Mouse (Mus musculus) heart, embryonic 16.5 days (tissue): ENCODE data around the gene Plxna1. TPM values are rescaled to one million over a fixed set of nuclear protein-coding genes. Genes with fewer than 3 reads are reported as not detected.

ENCODE experiments used
- ATAC-seq: fragments of 200-750 bp; cut with Nextera tagmentation; replicated peaks from 2 replicates; pipeline ENCODE4 v1.8.0; 2017; ENCODE audit warnings: moderate number of reproducible peaks; ENCODE audit not compliant: insufficient read depth, low FRiP score; ENCODE audit errors: extremely low read depth
- H3K27ac ChIP-seq: fragments of 300-500 bp; sonication (generic); 2 replicates; pipeline ENCODE4 v1.5.1; 2014; ENCODE audit warnings: mild to moderate bottlenecking, low read length, control low read depth, moderate library complexity
- H3K27me3 ChIP-seq: fragments of 300-500 bp; sonication (generic); 2 replicates; pipeline ENCODE4 v1.6.1; 2014; ENCODE audit warnings: low read length, mixed read lengths; ENCODE audit not compliant: control insufficient read depth, insufficient read depth
- H3K36me3 ChIP-seq: fragments of 300-500 bp; sonication (generic); 2 replicates; pipeline ENCODE4 v1.6.1; 2014; ENCODE audit not compliant: control insufficient read depth, insufficient read depth
- H3K4me1 ChIP-seq: fragments of 300-500 bp; sonication (generic); 2 replicates; pipeline ENCODE4 v1.6.1; 2014; ENCODE audit warnings: low read length, mixed read lengths; ENCODE audit not compliant: control insufficient read depth, insufficient read depth
- H3K4me2 ChIP-seq: fragments of 300-500 bp; sonication (generic); 2 replicates; pipeline ENCODE4 v1.6.1; 2014; ENCODE audit warnings: low read depth, mild to moderate bottlenecking, control low read depth, low read length
- H3K4me3 ChIP-seq: fragments of 300-500 bp; sonication (generic); 2 replicates; pipeline ENCODE4 v1.5.1; 2014; ENCODE audit warnings: mild to moderate bottlenecking, control low read depth, low read length
- H3K9ac ChIP-seq: fragments of 300-500 bp; sonication (generic); 2 replicates; pipeline ENCODE4 v1.6.1; 2014; ENCODE audit warnings: low read length, control low read depth
- H3K9me3 ChIP-seq: fragments of 300-500 bp; sonication (generic); replicated peaks from 2 replicates; pipeline ENCODE4 v1.6.1; 2016; ENCODE audit warnings: low read length; ENCODE audit not compliant: control insufficient read depth
- WGBS: fragments of 180-500 bp; shearing (Covaris S2); extraction: QIAGEN DNeasy Blood & Tissue Kit; methylation state at CpG from one replicate; pipeline ENCODE4 v1.1.7; 2014; 5-methylcytosine and 5-hydroxymethylcytosine counted together
- polyA plus RNA-seq: library from polyadenylated mRNA; unstranded; fragments of >200 nt; fragmentation: Nextera tagmentation; extraction: Ambion mirVana; gene quantifications from 2 replicates; pipeline ENCODE4 v1.2.1, GENCODE M21; 2015

The Plxna1 gene
- polyA plus RNA-seq, 1 experiment from 2014 or later, result 7.5 TPM

DNA sequence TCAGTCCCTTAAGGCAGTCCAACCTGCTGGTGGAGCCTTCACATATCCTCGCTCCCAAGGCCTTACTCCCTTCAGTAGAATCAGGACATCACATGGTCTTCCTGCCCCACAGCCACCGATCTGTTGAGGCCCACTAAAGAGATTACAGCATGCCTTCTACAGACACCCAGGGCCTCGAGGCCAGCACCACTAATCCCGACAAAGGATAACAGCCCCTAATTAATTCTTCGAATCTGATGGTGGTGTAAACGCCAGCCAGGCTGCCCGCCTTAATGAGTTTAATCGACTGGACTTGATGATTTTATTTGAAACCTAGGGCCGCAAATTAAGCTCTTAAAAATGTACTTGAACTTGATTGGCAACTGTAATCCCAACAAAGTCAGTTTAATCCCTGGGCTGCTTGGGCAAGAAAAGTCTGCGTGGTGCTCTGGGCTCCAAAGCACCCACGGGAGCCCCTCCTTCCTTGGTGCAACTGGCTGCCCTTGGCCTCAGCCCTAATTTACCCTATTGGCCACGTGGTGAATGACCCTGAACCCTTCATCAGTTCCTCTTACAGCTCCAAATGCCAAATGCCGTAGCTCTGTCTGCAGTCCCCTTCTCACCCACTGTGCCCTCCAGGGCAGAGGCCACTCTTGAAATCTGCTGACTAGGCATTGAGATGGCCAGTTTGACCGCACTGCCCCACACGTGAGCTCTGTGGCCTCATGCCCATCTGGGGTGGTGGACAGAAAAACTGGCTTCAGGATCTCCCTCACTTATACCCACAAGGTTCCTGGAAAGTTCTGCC, 65.3 kb downstream of the Plxna1 start:
- Histone ChIP-seq H3K27ac (no peak overlapping the region), H3K36me3 (no peaks in the 10 kb centered on the region), H3K27me3 (no peaks in the 10 kb centered on the region), H3K9me3 (no peaks in the 10 kb centered on the region), H3K4me3 (no peak overlapping the region), H3K4me1 (no peaks in the 10 kb centered on the region), H3K9ac (no peak overlapping the region), H3K4me2 (no peak overlapping the region)
- 66% methylated on average over 15 of the region's 15 CpGs for WGBS
- ATAC-seq, result no peak

DNA sequence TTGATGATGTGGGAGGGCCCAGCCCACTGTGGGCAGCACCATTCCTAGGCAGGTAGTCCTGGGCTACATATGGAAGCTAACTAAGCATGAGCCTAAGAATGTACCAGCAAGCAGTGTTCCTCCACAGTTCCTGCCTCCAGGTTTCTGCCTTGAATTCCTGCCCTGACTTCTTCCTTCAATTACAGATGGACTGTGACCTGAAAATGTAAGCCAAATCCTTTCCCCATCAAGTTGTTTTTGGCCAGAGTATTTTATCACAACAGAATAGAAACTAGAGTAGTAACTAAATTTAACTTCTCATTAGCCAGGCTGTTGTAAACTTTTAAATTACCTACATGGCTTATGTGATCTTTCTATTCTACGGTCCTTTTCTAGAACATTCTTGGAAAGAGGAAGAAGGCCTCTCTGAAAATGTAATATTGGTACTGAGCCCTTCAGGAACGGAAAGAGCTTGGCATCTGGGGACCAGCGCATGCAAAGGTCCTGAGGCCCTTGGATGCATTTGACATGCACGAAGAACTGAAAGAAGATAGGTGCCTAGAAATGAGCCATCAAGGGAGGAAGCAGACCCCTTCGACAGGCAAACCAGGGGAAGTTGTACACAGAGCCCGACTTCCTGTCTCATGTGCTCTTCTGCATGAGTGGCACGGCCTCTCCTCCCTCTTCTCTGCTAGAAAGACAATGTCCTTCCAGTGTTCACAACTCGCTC, 66.3 kb downstream of the Plxna1 start:
- no peaks in the 10 kb centered on the region for H3K27me3 ChIP-seq
- H3K4me1 ChIP-seq, result no peaks in the 10 kb centered on the region
- H3K36me3 ChIP-seq, result no peaks in the 10 kb centered on the region
- H3K27ac ChIP-seq, result no peak overlapping the region
- no peak overlapping the region for H3K9ac ChIP-seq
- H3K4me3 ChIP-seq, result no peak overlapping the region
- ATAC-seq, result no peak
- no peaks in the 10 kb centered on the region for H3K9me3 ChIP-seq
- H3K4me2 ChIP-seq, result no peak overlapping the region
- WGBS, result 75% methylated on average over 8 of the region's 8 CpGs

DNA sequence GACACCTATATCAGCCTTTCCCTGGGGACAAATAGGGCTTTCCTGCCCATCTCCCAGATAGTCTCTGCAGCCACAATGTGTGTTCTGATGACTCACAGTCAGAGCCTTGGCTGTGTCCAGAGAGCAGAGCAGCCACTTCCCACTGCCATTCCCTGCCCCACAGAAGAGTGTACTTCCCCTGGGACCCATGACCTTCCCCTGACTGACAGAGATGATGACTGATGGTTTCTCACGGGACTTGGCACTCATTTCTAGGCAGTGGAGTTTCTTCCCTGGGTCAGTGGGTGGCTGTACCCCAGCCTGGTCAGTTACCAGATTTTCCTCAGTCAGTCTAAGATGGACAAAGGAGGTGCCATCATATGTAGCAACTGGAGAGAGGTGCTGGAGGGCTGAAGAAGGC, 67.8 kb downstream of the Plxna1 start:
- Histone ChIP-seq H3K9me3 (no peaks in the 10 kb centered on the region), H3K4me1 (no peaks in the 10 kb centered on the region), H3K4me3 (no peak overlapping the region), H3K9ac (no peak overlapping the region), H3K27me3 (no peaks in the 10 kb centered on the region), H3K27ac (no peak overlapping the region), H3K36me3 (no peaks in the 10 kb centered on the region), H3K4me2 (no peak overlapping the region)
- ATAC-seq, result no peak
- 30% methylated on average over 1 of the region's 1 CpGs for WGBS

DNA sequence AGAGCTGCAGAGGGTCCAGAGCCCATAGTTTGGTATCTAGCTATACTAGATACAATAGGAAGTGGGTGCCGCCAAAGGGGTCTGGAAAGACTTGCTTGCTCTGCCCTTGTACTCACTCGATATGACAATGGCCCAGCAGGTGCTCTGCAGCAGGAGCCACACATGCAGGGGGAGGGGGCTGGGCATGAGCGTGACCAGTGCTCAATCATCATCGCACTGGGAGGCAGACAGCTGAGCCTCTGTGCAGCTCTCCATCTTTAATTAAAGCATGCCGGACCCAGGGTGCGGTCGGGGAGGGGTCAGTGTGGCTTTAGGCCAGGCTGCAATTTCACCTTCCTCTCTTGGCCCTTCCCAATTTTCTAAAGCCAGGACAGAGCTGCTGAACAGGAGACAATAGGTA, 70.9 kb downstream of the Plxna1 start:
- Histone ChIP-seq H3K36me3 (no peaks in the 10 kb centered on the region), H3K4me2 (no peak overlapping the region), H3K9ac (no peak overlapping the region), H3K4me1 (no peaks in the 10 kb centered on the region), H3K27me3 (no peaks in the 10 kb centered on the region), H3K27ac (no peak overlapping the region), H3K4me3 (no peak overlapping the region), H3K9me3 (no peaks in the 10 kb centered on the region)
- WGBS, result 61% methylated on average over 7 of the region's 7 CpGs
- no peak for ATAC-seq

DNA sequence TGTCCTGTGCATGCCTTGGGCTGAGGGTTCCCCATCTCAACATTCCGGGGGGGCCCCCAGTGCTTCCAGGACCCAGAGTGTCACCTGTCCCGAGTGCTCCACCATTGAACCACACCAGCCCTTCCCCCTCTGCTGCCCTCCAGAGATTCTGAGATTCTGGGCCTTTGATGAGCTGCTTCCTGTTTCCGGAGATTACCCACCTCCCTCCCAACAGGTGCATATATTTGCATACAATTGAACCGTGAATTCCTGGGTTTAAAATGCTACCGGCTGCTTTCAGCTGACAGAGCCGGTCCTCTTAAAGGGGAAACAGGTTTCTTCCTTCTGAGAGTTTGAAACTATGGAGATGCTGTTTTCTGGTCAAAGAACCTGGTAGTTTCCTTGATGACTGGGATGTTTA, 74.3 kb downstream of the Plxna1 start:
- Histone ChIP-seq H3K27ac (no peak overlapping the region), H3K36me3 (no peaks in the 10 kb centered on the region), H3K4me3 (no peak overlapping the region), H3K9ac (no peak overlapping the region), H3K4me1 (no peaks in the 10 kb centered on the region), H3K9me3 (peaks cover 2% of the 10 kb centered on the region), H3K27me3 (no peaks in the 10 kb centered on the region), H3K4me2 (no peak overlapping the region)
- WGBS, result 29% methylated on average over 6 of the region's 6 CpGs
- ATAC-seq, result no peak

DNA sequence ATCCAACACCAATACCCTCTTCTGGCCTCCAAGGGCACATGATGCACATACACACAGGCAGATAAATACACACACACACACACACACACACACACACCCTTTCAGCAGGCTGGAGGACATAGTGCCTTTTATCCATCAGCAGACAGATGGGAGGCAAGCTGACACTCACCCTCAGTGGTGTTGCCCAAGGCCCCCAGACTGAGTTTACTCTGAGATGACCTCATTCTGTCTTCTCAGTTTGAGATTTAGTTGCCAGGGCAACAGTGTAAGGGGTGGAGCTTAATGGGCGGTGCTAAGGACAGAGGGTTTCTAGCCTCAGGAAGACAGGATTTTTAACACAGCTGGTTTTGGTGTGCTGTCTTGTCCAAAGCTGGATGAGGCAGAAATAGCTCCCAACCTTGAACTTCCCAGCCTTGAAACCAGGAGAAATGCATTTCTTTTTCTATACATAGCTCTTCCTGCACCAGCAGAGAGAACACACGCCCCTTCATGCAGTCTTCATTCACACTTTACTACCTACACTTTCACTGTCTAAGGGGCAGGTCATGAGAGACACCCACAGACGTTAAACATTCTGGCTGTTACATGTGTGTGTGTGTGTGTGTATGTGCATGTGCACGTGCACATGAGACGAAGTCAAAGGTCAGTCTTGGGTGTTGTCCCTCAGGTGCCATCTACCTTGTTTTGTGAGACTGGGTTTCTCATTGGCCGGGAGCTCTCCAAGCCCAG, 75.6 kb downstream of the Plxna1 start:
- H3K4me1 ChIP-seq, result no peaks in the 10 kb centered on the region
- no peak overlapping the region for H3K4me3 ChIP-seq
- no peak overlapping the region for H3K9ac ChIP-seq
- peaks cover 4% of the 10 kb centered on the region for H3K9me3 ChIP-seq
- no peaks in the 10 kb centered on the region for H3K36me3 ChIP-seq
- no peak overlapping the region for H3K4me2 ChIP-seq
- peak; percentile 33; the same call in 1 of the 2 replicates for ATAC-seq
- no peaks in the 10 kb centered on the region for H3K27me3 ChIP-seq
- 55% methylated on average over 6 of the region's 6 CpGs for WGBS
- no peak overlapping the region for H3K27ac ChIP-seq

DNA sequence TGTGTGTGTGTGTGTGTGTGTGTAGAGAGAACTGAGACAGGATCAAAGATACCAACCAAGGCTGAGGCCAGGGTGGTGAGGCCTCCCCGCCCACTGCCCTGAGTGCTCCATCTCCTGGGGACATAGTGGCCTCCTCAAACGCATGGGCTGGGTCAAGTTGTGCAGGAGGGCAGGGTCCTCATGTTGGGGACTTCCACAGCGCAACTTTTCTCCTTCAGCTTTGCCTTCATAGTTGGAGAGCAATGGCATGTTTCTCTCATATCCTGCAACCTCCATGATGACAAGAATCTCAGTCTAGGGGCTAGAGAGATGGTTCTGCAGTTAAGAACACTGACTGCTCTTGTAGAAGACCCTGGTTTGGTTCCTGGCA, 76.1 kb downstream of the Plxna1 start:
- H3K36me3 ChIP-seq, result no peaks in the 10 kb centered on the region
- H3K9ac ChIP-seq, result no peak overlapping the region
- no peak overlapping the region for H3K27ac ChIP-seq
- no peaks in the 10 kb centered on the region for H3K4me1 ChIP-seq
- no peak for ATAC-seq
- H3K9me3 ChIP-seq, result peaks cover 4% of the 10 kb centered on the region
- no peak overlapping the region for H3K4me3 ChIP-seq
- H3K27me3 ChIP-seq, result no peaks in the 10 kb centered on the region
- H3K4me2 ChIP-seq, result no peak overlapping the region
- 60% methylated on average over 3 of the region's 3 CpGs for WGBS

DNA sequence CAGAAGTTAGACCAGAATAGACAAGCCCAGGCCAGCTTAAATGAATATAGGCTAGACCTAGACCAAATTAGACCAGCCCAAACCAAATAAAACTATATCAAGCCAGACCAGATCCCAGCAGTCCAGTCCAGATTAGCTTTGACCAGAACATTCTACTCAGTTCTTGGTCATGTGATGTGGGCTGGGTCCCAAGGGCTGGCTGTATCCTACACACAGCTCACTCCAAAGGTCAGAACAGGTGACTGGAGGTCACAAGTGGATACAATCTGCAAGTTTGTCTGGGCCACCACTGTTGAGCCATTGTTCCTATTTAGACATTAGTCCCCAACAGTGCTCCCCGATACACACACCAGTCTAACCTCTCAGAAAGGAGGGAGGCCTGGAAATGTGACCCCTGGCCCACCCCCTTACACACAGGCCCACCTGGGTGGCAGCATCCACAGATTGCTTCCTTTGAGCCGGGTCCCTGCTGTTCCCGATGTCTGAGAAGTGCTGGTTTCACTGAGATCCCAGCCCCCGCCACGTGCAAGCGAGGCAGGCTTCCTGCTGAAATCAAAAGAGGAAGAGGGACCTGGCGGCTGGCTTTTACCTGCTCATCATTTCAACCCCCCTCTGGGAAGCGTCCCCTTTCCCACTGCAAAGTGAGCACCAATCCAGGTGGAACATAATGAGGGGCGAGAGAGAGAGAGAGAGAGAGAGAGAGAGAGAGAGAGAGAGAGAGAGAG, 76.7 kb downstream of the Plxna1 start:
- no peak overlapping the region for H3K4me3 ChIP-seq
- ATAC-seq, result no peak
- no peak overlapping the region for H3K4me2 ChIP-seq
- no peak overlapping the region for H3K9ac ChIP-seq
- 51% methylated on average over 9 of the region's 9 CpGs for WGBS
- H3K36me3 ChIP-seq, result no peaks in the 10 kb centered on the region
- H3K9me3 ChIP-seq, result peaks cover 4% of the 10 kb centered on the region
- no peaks in the 10 kb centered on the region for H3K27me3 ChIP-seq
- no peak overlapping the region for H3K27ac ChIP-seq
- no peaks in the 10 kb centered on the region for H3K4me1 ChIP-seq
